Mouse (Mus musculus) B cell, adult 2 months (primary cell): Measurements from ENCODE around the gene Rad9a.
A peak's percentile ranks its signal among the peaks of the same experiment; 100 is the strongest.

ENCODE experiments used
- DNase-seq, 2 experiments: peaks; one replicate each; pipeline ENCODE4 v3.0.0; 2022

Gene Rad9a

GRCm38 (mm10) chr19:4192251-4192985 lies 9.0 kb downstream of the Rad9a start:
- no peak for DNase-seq

GRCm38 (mm10) chr19:4191528-4192250 lies 9.8 kb downstream of the Rad9a start, which contains the start of gene Ppp1ca:
Gene Ppp1ca, plus strand, starts transcription at chr19:4192065.
- peak; percentile 97 for DNase-seq

GRCm38 (mm10) chr19:4190831-4191334 lies 10.6 kb downstream of the Rad9a start, which contains the start of gene Tbc1d10c:
Gene Tbc1d10c, minus strand, starts transcription at chr19:4191284.
- DNase-seq, result peak; percentile 86 to 90

GRCm38 (mm10) chr19:4189051-4189620 lies 12.3 kb downstream of the Rad9a start:
- DNase-seq, result peak in 1 of 2 experiments; percentile 41

- no peak for DNase-seq
Observed at GRCm38 (mm10) chr19:4187303-4187702, 14.2 kb downstream of the Rad9a start.

- peak; percentile 80 to 82 for DNase-seq
Observed at GRCm38 (mm10) chr19:4184976-4185975, 16.2 kb downstream of the Rad9a start.

- DNase-seq, result no peak
Observed at GRCm38 (mm10) chr19:4183689-4184088, 17.8 kb downstream of the Rad9a start.

GRCm38 (mm10) chr19:4181892-4182291 lies 19.6 kb downstream of the Rad9a start:
- DNase-seq, result peak; percentile 87 to 89

- no peak for DNase-seq
Observed at GRCm38 (mm10) chr19:4180411-4180810, 21.1 kb downstream of the Rad9a start.

- no peak for DNase-seq
Observed at GRCm38 (mm10) chr19:4175368-4175947, 26.0 kb downstream of the Rad9a start, which contains the start of gene Carns1. Gene Carns1, minus strand, starts transcription at chr19:4175479.

- no peak for DNase-seq
Observed at GRCm38 (mm10) chr19:4172925-4173324, 28.5 kb downstream of the Rad9a start.

- peak; percentile 56 to 62 for DNase-seq
Observed at GRCm38 (mm10) chr19:4171393-4172290, 29.8 kb downstream of the Rad9a start.

- DNase-seq, result peak in 1 of 2 experiments; percentile 51
Observed at GRCm38 (mm10) chr19:4170723-4171392, 30.6 kb downstream of the Rad9a start.

- DNase-seq, result no peak
Observed at GRCm38 (mm10) chr19:4169810-4170209, 31.7 kb downstream of the Rad9a start.

- peak; percentile 99 for DNase-seq
Observed at GRCm38 (mm10) chr19:4169378-4169784, 32.1 kb downstream of the Rad9a start.

GRCm38 (mm10) chr19:4166678-4167476 lies 34.6 kb downstream of the Rad9a start:
- no peak for DNase-seq

- DNase-seq, result no peak
Observed at GRCm38 (mm10) chr19:4164721-4165120, 36.7 kb downstream of the Rad9a start.

- DNase-seq, result no peak
Observed at GRCm38 (mm10) chr19:4164100-4164499, 37.4 kb downstream of the Rad9a start.

GRCm38 (mm10) chr19:4163543-4163887 lies 37.9 kb downstream of the Rad9a start:
- DNase-seq, result no peak
